Comparison of ENCODE assay signal across 15 mouse cellular contexts in genomic region chr3:90614611-90615251, GRCm38 (mm10). TPM values are rescaled to one million over a fixed set of nuclear protein-coding genes. Genes with fewer than 3 reads are reported as not detected.
DNase-seq lines count a peak whose midpoint lies in the region; ATAC-seq and TF ChIP-seq lines count a peak whose summit lies in the region.
"Had no signal": no experiment of that assay in that cellular context is flagged by ENCODE, and none has a peak within 500 bp of the region (broad histone marks: within the 10 kb centered on the region; RNA-seq: fewer than 3 reads in every experiment).

No protein-coding gene starts in this region.

- no peaks in the 10 kb centered on the region for H3K4me1 ChIP-seq in embryonic facial prominence, embryonic 11.5 days (ENCODE audit: control insufficient read depth, insufficient read depth, low read length)
- peaks cover 28% of the 10 kb centered on the region for H3K4me1 ChIP-seq in embryonic facial prominence, embryonic 10.5 days
- H3K4me1 ChIP-seq in kidney, postnatal 0 days (replicated peaks; ENCODE audit: insufficient read depth, low read length), result peaks cover 8% of the 10 kb centered on the region
- H3K4me1 ChIP-seq in lung, postnatal 0 days (ENCODE audit: insufficient read depth, low read depth, low read length), result peaks cover 17% of the 10 kb centered on the region

- DNase-seq in embryonic facial prominence, embryonic 11.5 days (ENCODE audit: low spot score), result no peak
- no peak for DNase-seq in embryonic facial prominence, embryonic 10.5 days (ENCODE audit: low spot score)
- no peak for DNase-seq in kidney, postnatal 0 days (ENCODE audit: low spot score)
- no peak for DNase-seq in kidney, postnatal 36 days
- no peak for DNase-seq in Patski (ENCODE audit: low read depth, low spot score)
- DNase-seq in lung, postnatal 0 days (ENCODE audit: low spot score), result peak; percentile 70
- DNase-seq in layer of hippocampus, postnatal 10 days (ENCODE audit: low spot score in 2 of 2), result no peak
- DNase-seq in testis, postnatal 14 days (ENCODE audit: low spot score), result no peak

- no peak for TF ChIP-seq EP300 in lung, postnatal 0 days (IDR thresholded peaks at IDR 0.05)

- 84% methylated on average over 11 of the region's 11 CpGs for WGBS in embryonic facial prominence, embryonic 11.5 days
- 82% methylated on average over 11 of the region's 11 CpGs for WGBS in embryonic facial prominence, embryonic 10.5 days
- WGBS in kidney, postnatal 0 days, result 74% methylated on average over 11 of the region's 11 CpGs
- 50% methylated on average over 11 of the region's 11 CpGs for WGBS in lung, postnatal 0 days

- H3K36me3 ChIP-seq in embryonic facial prominence, embryonic 11.5 days (replicated peaks; ENCODE audit: control insufficient read depth, insufficient read depth, low read depth, low read length), result no peaks in the 10 kb centered on the region
- H3K36me3 ChIP-seq in embryonic facial prominence, embryonic 10.5 days (replicated peaks), result no peaks in the 10 kb centered on the region
- H3K36me3 ChIP-seq in kidney, postnatal 0 days (ENCODE audit: insufficient read depth, low read length), result no peaks in the 10 kb centered on the region
- no peaks in the 10 kb centered on the region for H3K36me3 ChIP-seq in lung, postnatal 0 days (ENCODE audit: insufficient read depth, low read length)
- H3K36me3 ChIP-seq: hindbrain, embryonic 10.5 days; midbrain, embryonic 10.5 days; neural tube, embryonic 13.5 days had no signal

- no peak overlapping the region for H3K4me2 ChIP-seq in embryonic facial prominence, embryonic 11.5 days (ENCODE audit: low read depth, low read length)
- peak overlapping the region; percentile 72 for H3K4me2 ChIP-seq in kidney, postnatal 0 days (ENCODE audit: low read length)
- H3K4me2 ChIP-seq in lung, postnatal 0 days (replicated peaks; ENCODE audit: low read depth, low read length), result peak overlapping the region; percentile 65
- H3K4me2 ChIP-seq: neural tube, embryonic 13.5 days had no signal

- 0 out of 2 replicates have a peak, but pooled peaks have one; percentile 4 for ATAC-seq in embryonic facial prominence, embryonic 11.5 days (replicated peaks; ENCODE audit: insufficient number of reproducible peaks, low FRiP score, low TSS enrichment, low read depth)
- ATAC-seq in kidney, postnatal 0 days (replicated peaks; ENCODE audit: low FRiP score, low read depth), result no peak
- ATAC-seq in Patski, result peak; percentile 7
- peak; percentile 45 for ATAC-seq in lung, postnatal 0 days

- POLR2A ChIA-PET in Patski (lab: Charles Lee), result interaction anchor here (0.7 to 5.9 kb wide), 18 partner anchors 12 to 124 kb away, joined by 3 to 86 read pairs (median 4); partner anchors contain the start of genes Chtop, Gm42674, S100a14 and S100a16

- H3K9ac ChIP-seq in embryonic facial prominence, embryonic 11.5 days (replicated peaks; ENCODE audit: low read length), result no peak overlapping the region
- H3K9ac ChIP-seq in kidney, postnatal 0 days (ENCODE audit: low read depth, low read length), result 0 out of 2 replicates have a peak overlapping the region, but pooled peaks have one; percentile 13
- H3K9ac ChIP-seq in lung, postnatal 0 days (replicated peaks; ENCODE audit: low read depth), result no peak overlapping the region
- H3K9ac ChIP-seq: neural tube, embryonic 13.5 days had no signal

- no peaks in the 10 kb centered on the region for H3K9me3 ChIP-seq in embryonic facial prominence, embryonic 11.5 days (replicated peaks; ENCODE audit: control insufficient read depth, low read length)
- no peaks in the 10 kb centered on the region for H3K9me3 ChIP-seq in embryonic facial prominence, embryonic 10.5 days
- no peaks in the 10 kb centered on the region for H3K9me3 ChIP-seq in kidney, postnatal 0 days (replicated peaks; ENCODE audit: low read length)
- no peaks in the 10 kb centered on the region for H3K9me3 ChIP-seq in lung, postnatal 0 days (ENCODE audit: low read length)
- H3K9me3 ChIP-seq: hindbrain, embryonic 10.5 days; midbrain, embryonic 10.5 days; neural tube, embryonic 13.5 days had no signal

- no peak overlapping the region for H3K27ac ChIP-seq in embryonic facial prominence, embryonic 11.5 days (replicated peaks; ENCODE audit: low read depth, low read length)
- H3K27ac ChIP-seq in embryonic facial prominence, embryonic 10.5 days (replicated peaks), result no peak overlapping the region
- H3K27ac ChIP-seq in kidney, postnatal 0 days, result no peak overlapping the region
- H3K27ac ChIP-seq in lung, postnatal 0 days (ENCODE audit: low read length), result peak overlapping the region; percentile 76
- H3K27ac ChIP-seq: hindbrain, embryonic 10.5 days; midbrain, embryonic 10.5 days; neural tube, embryonic 13.5 days had no signal

- H3K27me3 ChIP-seq in embryonic facial prominence, embryonic 11.5 days (ENCODE audit: control insufficient read depth, insufficient read depth, low read length), result no peaks in the 10 kb centered on the region
- H3K27me3 ChIP-seq in embryonic facial prominence, embryonic 10.5 days (replicated peaks; ENCODE audit: low read depth, poor library complexity, severe bottlenecking), result peaks cover 11% of the 10 kb centered on the region
- H3K27me3 ChIP-seq in kidney, postnatal 0 days (ENCODE audit: insufficient read depth, low read length), result no peaks in the 10 kb centered on the region
- H3K27me3 ChIP-seq in Patski, result no peaks in the 10 kb centered on the region
- no peaks in the 10 kb centered on the region for H3K27me3 ChIP-seq in lung, postnatal 0 days (replicated peaks; ENCODE audit: insufficient read depth, low read length)

- TF ChIP-seq CTCF in kidney, postnatal 0 days (IDR thresholded peaks at IDR 0.05; ENCODE audit: low read depth), result no peak
- TF ChIP-seq CTCF in Patski (IDR thresholded peaks at IDR 0.05), result no peak
- 0 out of 2 replicates have a peak, but pooled peaks have one; percentile 2 for TF ChIP-seq CTCF in lung, postnatal 0 days (IDR thresholded peaks at IDR 0.05)

- in situ Hi-C loops in Patski (cut with MboI; ENCODE audit: low pct_unique_long_range_greater_than_20kb), result loop anchor here (5.0 kb wide), 2 partner anchors 32 to 97 kb away; no protein-coding TSS in a partner anchor

- H3K4me3 ChIP-seq in embryonic facial prominence, embryonic 11.5 days (ENCODE audit: low read depth, low read length), result no peak overlapping the region
- no peak overlapping the region for H3K4me3 ChIP-seq in embryonic facial prominence, embryonic 10.5 days
- no peak overlapping the region for H3K4me3 ChIP-seq in kidney, postnatal 0 days (replicated peaks; ENCODE audit: low read depth, low read length)
- H3K4me3 ChIP-seq in lung, postnatal 0 days (ENCODE audit: low read depth, low read length), result peak overlapping the region; percentile 39
- H3K4me3 ChIP-seq: erythroblast, embryonic 14.5 days; hindbrain, embryonic 10.5 days; midbrain, embryonic 10.5 days; neural tube, embryonic 13.5 days had no signal

- CTCF ChIA-PET in Patski (lab: Charles Lee), result interaction anchor here (0.9 to 24.3 kb wide), 21 partner anchors 17 to 203 kb away, joined by 3 to 615 read pairs (median 5); partner anchors contain the start of genes Chtop, Gm42674, S100a14 and S100a16

RNA-seq across cellular contexts. Expression of gene S100a6, which starts 2.0 kb away (rescaled TPM):
- 23.7 and 25.3 TPM in 2 replicates for polyA plus RNA-seq in embryonic facial prominence, embryonic 11.5 days (2014; fragmentation: Nextera tagmentation; extraction: Ambion mirVana)
- 17.7 and 21.3 TPM in 2 replicates for polyA plus RNA-seq in embryonic facial prominence, embryonic 10.5 days (2016; fragmentation: Nextera tagmentation; extraction: Ambion mirVana)
- 395 and 525 TPM in 2 replicates for polyA plus RNA-seq in kidney, postnatal 0 days (2015; fragmentation: Nextera tagmentation; extraction: Ambion mirVana)
- polyA plus RNA-seq in Patski (2021), result 10,815 TPM
- 1,618 and 1,721 TPM in 2 replicates for polyA plus RNA-seq in lung, postnatal 0 days (2015; fragmentation: Nextera tagmentation; extraction: Ambion mirVana)
- 10 to 100 TPM; 30.9 to 35.7 TPM for total RNA-seq in layer of hippocampus, postnatal 10 days (2021)
- polyA plus RNA-seq: erythroblast, embryonic 14.5 days had no signal

RNA-seq across cellular contexts. Expression of gene S100a5, which starts 6.4 kb away (rescaled TPM):
- not detected in 2 replicates for polyA plus RNA-seq in embryonic facial prominence, embryonic 11.5 days (2014; fragmentation: Nextera tagmentation; extraction: Ambion mirVana)
- polyA plus RNA-seq in embryonic facial prominence, embryonic 10.5 days (2016; fragmentation: Nextera tagmentation; extraction: Ambion mirVana), result not detected in 2 replicates
- 0.77 and 1.4 TPM in 2 replicates for polyA plus RNA-seq in kidney, postnatal 0 days (2015; fragmentation: Nextera tagmentation; extraction: Ambion mirVana)
- not detected for polyA plus RNA-seq in Patski (2021)
- polyA plus RNA-seq in lung, postnatal 0 days (2015; fragmentation: Nextera tagmentation; extraction: Ambion mirVana), result not detected in 2 replicates
- not detected for total RNA-seq in layer of hippocampus, postnatal 10 days (2021)
- total RNA-seq: gastrocnemius, postnatal 10 days; left cerebral cortex, postnatal 4 days had no signal
- polyA plus RNA-seq: erythroblast, embryonic 14.5 days; hindbrain, embryonic 10.5 days; midbrain, embryonic 10.5 days; neural tube, embryonic 13.5 days; thymus, adult 2 months had no signal

RNA-seq across cellular contexts. Expression of gene S100a4, which starts 11.2 kb away (rescaled TPM):
- 3.4 and 3.9 TPM in 2 replicates for polyA plus RNA-seq in embryonic facial prominence, embryonic 11.5 days (2014; fragmentation: Nextera tagmentation; extraction: Ambion mirVana)
- polyA plus RNA-seq in embryonic facial prominence, embryonic 10.5 days (2016; fragmentation: Nextera tagmentation; extraction: Ambion mirVana), result 1.1 TPM in 1 of 2 replicates, not detected in the other
- polyA plus RNA-seq in kidney, postnatal 0 days (2015; fragmentation: Nextera tagmentation; extraction: Ambion mirVana), result 11.5 and 18.3 TPM in 2 replicates
- 44.0 TPM for polyA plus RNA-seq in Patski (2021)
- polyA plus RNA-seq in lung, postnatal 0 days (2015; fragmentation: Nextera tagmentation; extraction: Ambion mirVana), result 18.4 and 24.3 TPM in 2 replicates
- total RNA-seq in layer of hippocampus, postnatal 10 days (2021), result 10 to 100 TPM; 12.7 to 14.4 TPM
- polyA plus RNA-seq: erythroblast, embryonic 14.5 days; hindbrain, embryonic 10.5 days; neural tube, embryonic 13.5 days had no signal

RNA-seq across cellular contexts. Expression of gene Gm42674, which starts 13.0 kb away (rescaled TPM):
- polyA plus RNA-seq in embryonic facial prominence, embryonic 11.5 days (2014; fragmentation: Nextera tagmentation; extraction: Ambion mirVana), result not detected in 2 replicates
- polyA plus RNA-seq in embryonic facial prominence, embryonic 10.5 days (2016; fragmentation: Nextera tagmentation; extraction: Ambion mirVana), result not detected in 2 replicates
- not detected in 2 replicates for polyA plus RNA-seq in kidney, postnatal 0 days (2015; fragmentation: Nextera tagmentation; extraction: Ambion mirVana)
- not detected for polyA plus RNA-seq in Patski (2021)
- polyA plus RNA-seq in lung, postnatal 0 days (2015; fragmentation: Nextera tagmentation; extraction: Ambion mirVana), result not detected in 2 replicates
- not detected for total RNA-seq in layer of hippocampus, postnatal 10 days (2021)
- total RNA-seq: gastrocnemius, postnatal 10 days; left cerebral cortex, postnatal 4 days had no signal
- polyA plus RNA-seq: erythroblast, embryonic 14.5 days; hindbrain, embryonic 10.5 days; midbrain, embryonic 10.5 days; neural tube, embryonic 13.5 days; thymus, adult 2 months had no signal

RNA-seq across cellular contexts. Expression of gene S100a2, which starts 24.7 kb away (rescaled TPM):
- not detected in 2 replicates for polyA plus RNA-seq in embryonic facial prominence, embryonic 11.5 days (2014; fragmentation: Nextera tagmentation; extraction: Ambion mirVana)
- polyA plus RNA-seq in embryonic facial prominence, embryonic 10.5 days (2016; fragmentation: Nextera tagmentation; extraction: Ambion mirVana), result not detected in 2 replicates
- not detected in 2 replicates for polyA plus RNA-seq in kidney, postnatal 0 days (2015; fragmentation: Nextera tagmentation; extraction: Ambion mirVana)
- not detected for polyA plus RNA-seq in Patski (2021)
- 0.66 TPM in 1 of 2 replicates, not detected in the other for polyA plus RNA-seq in lung, postnatal 0 days (2015; fragmentation: Nextera tagmentation; extraction: Ambion mirVana)
- not detected for total RNA-seq in layer of hippocampus, postnatal 10 days (2021)
- total RNA-seq: gastrocnemius, postnatal 10 days; left cerebral cortex, postnatal 4 days had no signal
- polyA plus RNA-seq: erythroblast, embryonic 14.5 days; hindbrain, embryonic 10.5 days; midbrain, embryonic 10.5 days; neural tube, embryonic 13.5 days; thymus, adult 2 months had no signal

Comparison
In these comparisons a context has a peak if more than half of its experiments do, and no peak if none do; other contexts are left out.
1. RNA of gene S100a6, which starts 2.0 kb away (polyA plus RNA-seq): 10,815 TPM in Patski (single experiment), 1,618 to 1,721 TPM in lung, postnatal 0 days and 395 to 525 TPM in kidney, postnatal 0 days; 23.7 to 25.3 TPM in embryonic facial prominence, embryonic 11.5 days and 17.7 to 21.3 TPM in embryonic facial prominence, embryonic 10.5 days; every median in the first group is over 10 times any median in the second.